Mouse (Mus musculus): ENCODE results near the gene Rps13.
"Not testable (repeated sequence)": the region's sequence is repeated elsewhere in the genome, so short reads cannot be mapped to it uniquely, and the experiment has no call there.

Rps13 gene

DNA sequence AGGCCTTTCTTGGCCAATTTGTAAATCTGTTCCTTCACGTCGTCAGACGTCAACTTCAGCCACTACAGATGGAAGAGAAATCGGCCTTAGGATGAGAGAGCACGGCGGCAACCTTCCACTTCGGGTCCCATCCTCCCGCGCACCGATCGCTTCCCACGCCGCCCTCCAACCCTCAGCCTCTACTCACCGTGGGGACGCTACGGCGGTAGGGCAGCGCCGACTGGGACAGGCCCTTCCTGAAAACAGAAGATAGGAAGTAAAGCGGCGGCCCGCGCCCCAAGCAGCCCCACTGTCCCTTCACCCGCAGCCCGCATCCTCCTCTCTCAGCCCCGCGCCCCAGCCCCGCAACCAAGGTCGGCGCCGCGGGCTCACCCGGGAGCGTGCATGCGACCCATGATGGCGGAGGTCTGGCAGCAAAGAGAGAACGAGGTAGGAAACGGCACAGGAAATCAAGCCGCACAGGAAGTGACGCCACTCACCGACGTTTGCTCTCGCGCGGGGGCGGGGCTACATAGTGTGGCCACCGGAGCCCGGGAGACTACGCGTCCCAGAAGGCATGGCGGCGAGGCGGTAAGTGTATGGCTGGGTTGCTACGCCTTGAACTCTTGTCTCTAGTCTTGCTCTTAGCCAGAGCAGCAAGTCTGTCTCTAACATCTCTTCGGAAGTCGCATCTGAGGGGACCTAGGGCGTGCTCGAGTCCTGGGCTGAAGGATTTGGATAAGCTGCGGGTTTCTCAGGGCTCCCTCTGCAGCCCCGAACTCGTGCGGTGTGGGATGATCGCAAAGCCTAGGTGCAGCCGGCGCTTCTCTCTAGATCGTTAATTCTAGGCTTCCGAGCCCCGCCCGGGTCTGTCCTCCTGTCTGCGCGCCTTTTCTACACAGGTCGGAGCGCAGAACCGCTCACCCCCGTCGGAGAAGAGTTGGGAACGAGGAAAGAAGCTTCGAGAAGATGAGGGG, at the start of gene Rps13:
Gene Rps13, minus strand, starts transcription at position 483 of the 956 bp plus-strand sequence.
- in situ Hi-C loops (cut with MboI; ENCODE audit: low pct_unique_long_range_greater_than_20kb in 1 of 2, low sequenced_read_pairs in 2 of 2, unreplicated experiment in 1 of 2), result loop anchor here in 1 of 2 experiments (10.0 kb wide), 1 partner anchor 199 kb away; no protein-coding TSS in a partner anchor

DNA sequence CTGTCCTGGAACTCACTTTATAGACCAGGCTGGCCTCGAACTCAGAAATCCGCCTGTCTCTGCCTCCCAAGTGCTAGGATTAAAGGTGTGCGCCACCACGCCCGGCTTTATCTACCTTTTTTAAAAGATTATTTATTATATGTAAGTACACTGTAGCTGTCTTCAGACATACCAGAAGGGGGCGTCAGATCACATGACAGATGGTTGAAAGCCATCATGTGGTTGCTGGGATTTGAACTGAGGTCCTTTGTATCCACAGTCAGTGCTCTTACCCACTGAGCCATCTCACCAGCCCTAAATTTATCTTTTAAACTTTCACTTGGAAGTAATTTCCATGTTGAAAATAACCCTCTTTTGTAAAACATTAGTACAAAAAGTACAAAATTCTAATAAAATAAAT, 45.2 kb upstream of the Rps13 start:
- in situ Hi-C loops (cut with MboI; ENCODE audit: low pct_unique_long_range_greater_than_20kb in 1 of 2, low sequenced_read_pairs in 2 of 2, unreplicated experiment in 1 of 2), result not testable (repeated sequence)

DNA sequence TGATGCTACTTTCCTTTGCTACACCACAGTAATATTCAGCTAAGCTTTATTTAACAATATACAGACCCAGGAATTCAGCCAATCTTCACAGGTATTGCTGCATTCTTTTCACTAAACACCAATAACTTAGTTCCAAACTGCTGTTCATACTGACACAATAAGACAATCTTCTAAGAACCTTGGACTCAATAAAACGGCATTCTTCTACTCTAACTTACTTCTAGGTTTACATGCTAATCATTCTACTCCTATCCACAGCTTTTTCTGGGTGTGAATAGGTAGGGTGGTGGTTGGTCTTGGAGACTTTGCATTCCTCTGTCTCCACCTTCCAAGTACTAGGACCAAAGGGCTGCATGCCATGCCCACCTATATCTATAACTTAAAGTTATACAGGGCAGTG, 40.3 kb upstream of the Rps13 start:
- in situ Hi-C loops (cut with MboI; ENCODE audit: low pct_unique_long_range_greater_than_20kb in 1 of 2, low sequenced_read_pairs in 2 of 2, unreplicated experiment in 1 of 2), result no loop called here

DNA sequence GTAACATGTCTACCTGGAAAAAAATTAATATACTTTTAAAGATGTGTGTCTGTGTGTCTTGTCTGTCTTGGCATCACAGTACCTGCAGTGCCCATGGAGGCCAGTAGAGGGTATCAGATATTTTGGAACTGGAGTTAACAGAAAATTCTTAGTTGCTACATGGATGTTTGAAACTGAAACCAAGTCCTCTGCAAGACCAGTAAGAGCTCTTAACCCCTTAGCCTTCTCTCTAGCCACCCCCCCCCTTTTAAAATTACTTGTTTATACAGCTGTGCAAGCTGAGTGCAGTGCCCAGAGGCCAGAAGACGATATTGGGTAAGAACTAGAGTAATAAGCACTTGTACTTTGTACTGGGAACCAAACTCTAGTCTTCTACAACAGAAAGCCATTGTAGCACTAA, 2.2 kb upstream of the Rps13 start:
- in situ Hi-C loops (cut with MboI; ENCODE audit: low pct_unique_long_range_greater_than_20kb in 1 of 2, low sequenced_read_pairs in 2 of 2, unreplicated experiment in 1 of 2), result loop anchor here in 1 of 2 experiments (10.0 kb wide), 1 partner anchor 201 kb away; no protein-coding TSS in a partner anchor

DNA sequence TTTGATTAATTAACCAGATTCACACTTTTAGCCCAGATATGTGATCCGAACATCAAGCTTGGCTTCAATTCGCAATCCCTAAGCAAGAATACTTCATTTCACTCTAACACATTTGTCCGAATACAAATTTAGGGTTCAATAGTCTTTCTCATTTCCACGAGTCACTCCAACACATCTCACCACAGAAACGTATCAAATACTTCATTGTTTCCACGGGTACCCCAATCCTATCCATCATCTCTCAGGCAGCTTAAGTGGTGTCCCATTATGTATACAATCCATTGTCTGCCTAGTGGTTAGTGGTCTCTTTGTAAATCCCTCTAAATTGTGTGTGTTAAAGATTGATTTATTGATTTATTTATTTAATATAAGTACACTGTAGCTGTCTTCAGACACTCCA, 1.1 kb upstream of the Rps13 start:
- in situ Hi-C loops (cut with MboI; ENCODE audit: low pct_unique_long_range_greater_than_20kb in 1 of 2, low sequenced_read_pairs in 2 of 2, unreplicated experiment in 1 of 2), result loop anchor here in 1 of 2 experiments (10.0 kb wide), 1 partner anchor 200 kb away; no protein-coding TSS in a partner anchor

DNA sequence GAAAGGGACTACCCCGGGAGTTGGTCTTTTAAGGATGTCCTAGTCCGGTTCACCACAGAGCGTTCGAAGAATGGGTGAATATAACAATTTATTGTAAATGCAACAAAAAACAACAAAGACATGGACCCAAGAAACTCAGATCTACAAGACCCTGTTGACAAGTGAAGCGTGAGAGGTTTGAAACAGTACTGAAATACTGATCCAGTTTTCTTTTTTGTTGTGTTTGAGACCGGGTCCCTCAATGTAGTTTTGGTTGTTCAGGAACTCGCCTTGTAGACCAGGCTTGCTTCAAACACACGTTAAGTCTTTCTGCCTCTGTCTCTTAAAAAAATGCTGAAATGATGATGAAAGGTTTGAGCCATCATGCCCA, 659 bp upstream of the Rps13 start:
- in situ Hi-C loops (cut with MboI; ENCODE audit: low pct_unique_long_range_greater_than_20kb in 1 of 2, low sequenced_read_pairs in 2 of 2, unreplicated experiment in 1 of 2), result loop anchor here in 1 of 2 experiments (10.0 kb wide), 1 partner anchor 200 kb away; no protein-coding TSS in a partner anchor

DNA sequence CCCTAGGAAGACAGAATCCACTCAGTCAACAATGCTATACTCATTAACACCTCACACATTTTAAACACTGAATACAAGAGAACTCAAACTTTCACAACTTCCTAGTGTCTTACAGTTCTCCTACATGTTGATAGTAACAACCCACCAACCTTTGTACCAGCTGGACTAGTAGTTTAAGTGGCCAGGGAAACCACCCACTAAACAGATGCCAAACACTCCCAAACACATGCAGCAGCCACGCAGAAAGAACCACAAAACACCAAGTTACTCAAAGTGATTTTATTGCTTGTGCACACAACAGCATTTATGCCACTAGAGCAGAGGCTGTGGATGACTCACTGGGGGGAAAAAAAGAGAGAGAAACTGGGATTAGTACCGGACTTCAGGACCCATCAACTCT, 2.7 kb downstream of the Rps13 start:
- in situ Hi-C loops (cut with MboI; ENCODE audit: low pct_unique_long_range_greater_than_20kb in 1 of 2, low sequenced_read_pairs in 2 of 2, unreplicated experiment in 1 of 2), result loop anchor here in 1 of 2 experiments (10.0 kb wide), 1 partner anchor 196 kb away; no protein-coding TSS in a partner anchor

DNA sequence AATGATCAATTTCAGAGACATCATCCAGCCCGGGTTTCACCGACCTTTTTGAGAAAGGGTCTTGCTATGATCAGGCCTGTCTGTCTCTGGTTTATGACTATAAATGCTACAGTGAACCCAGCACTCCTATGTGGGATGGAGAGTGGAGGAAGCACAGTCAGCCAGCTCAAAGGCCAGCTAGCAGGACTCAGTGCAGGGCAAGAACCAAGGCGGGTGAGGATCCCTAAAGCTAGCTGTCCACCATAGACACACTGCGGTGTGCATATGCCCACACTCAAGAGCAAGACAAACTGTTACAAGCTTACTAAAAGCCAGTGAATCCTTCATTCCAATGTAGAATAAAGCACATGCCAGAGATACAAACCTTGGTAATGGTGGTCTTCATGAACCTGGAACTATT, 4.1 kb downstream of the Rps13 start:
- in situ Hi-C loops (cut with MboI; ENCODE audit: low pct_unique_long_range_greater_than_20kb in 1 of 2, low sequenced_read_pairs in 2 of 2, unreplicated experiment in 1 of 2), result loop anchor here (10.0 kb wide), 1 partner anchor 195 kb away; no protein-coding TSS in a partner anchor

DNA sequence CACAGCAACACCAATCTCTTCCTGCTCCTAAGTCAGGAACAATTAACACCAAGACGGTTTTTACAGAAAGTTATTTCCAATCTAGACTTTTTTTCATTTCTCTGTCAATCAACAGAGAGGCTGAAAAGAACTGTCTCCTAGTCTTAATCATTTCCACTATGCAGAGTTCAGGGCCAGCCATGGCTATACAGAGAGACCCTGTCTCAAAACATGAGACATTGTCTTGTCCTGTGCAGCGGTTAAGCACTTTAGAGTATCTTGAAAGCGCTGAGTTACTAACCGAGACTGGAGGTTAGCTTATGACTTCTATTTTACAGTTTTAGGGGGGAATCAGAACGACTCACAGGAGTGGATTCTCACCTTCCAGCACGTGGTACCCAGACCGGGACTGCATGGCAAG, 5.2 kb downstream of the Rps13 start:
- in situ Hi-C loops (cut with MboI; ENCODE audit: low pct_unique_long_range_greater_than_20kb in 1 of 2, low sequenced_read_pairs in 2 of 2, unreplicated experiment in 1 of 2), result loop anchor here in 1 of 2 experiments (10.0 kb wide), 1 partner anchor 194 kb away; no protein-coding TSS in a partner anchor

DNA sequence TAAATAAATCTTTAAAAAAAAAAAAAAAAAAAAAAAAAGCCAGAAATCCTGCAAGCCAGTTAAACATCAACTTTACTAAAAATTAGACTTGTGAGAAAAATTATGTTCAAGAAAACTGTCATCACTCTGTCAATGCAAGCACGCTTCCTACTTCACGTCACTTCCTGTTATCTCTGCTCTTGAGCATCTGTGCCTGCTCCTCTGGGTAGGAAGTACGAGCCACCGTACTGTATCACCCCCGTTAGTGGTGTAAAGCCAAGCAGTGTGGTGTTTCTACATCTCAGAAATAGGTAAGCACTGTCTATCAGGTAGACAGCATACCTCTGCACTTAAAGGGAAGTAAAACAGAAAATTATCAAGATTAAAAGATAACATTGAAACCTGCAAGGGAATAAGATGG, 6.1 kb downstream of the Rps13 start:
- in situ Hi-C loops (cut with MboI; ENCODE audit: low pct_unique_long_range_greater_than_20kb in 1 of 2, low sequenced_read_pairs in 2 of 2, unreplicated experiment in 1 of 2), result loop anchor here in 1 of 2 experiments (10.0 kb wide), 1 partner anchor 193 kb away; no protein-coding TSS in a partner anchor

DNA sequence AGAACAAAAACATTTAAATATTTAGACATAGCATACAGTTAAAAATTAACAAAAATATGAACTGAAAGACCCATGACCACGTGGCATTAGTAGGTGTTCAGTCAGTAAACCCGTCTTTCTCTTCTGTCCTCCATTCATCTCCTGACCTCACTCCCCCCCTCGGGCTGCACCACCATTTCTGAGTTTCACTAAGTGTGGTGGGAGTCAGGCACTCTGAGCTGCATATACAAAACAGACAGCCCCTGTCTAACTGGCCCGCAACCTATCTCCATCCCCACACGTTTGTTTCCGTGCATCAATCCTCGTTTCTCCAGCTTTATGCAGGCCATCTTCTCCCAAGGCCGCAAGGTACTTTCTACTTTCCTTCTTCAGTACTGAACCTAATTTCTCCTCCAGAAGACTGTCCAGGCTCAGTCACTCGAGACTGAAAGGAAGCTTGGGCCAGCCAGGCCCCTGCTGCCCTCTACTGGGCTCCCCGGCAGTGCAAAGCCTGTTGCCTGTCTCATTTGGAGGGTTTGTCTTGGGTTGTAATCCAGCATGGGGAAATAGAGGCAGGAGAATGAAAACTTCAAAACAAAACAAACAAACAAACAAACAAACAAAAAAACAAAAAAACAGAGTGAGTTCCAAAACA, 10.5 kb downstream of the Rps13 start:
- in situ Hi-C loops (cut with MboI; ENCODE audit: low pct_unique_long_range_greater_than_20kb in 1 of 2, low sequenced_read_pairs in 2 of 2, unreplicated experiment in 1 of 2), result loop anchor here in 1 of 2 experiments (10.0 kb wide), 1 partner anchor 189 kb away; no protein-coding TSS in a partner anchor

DNA sequence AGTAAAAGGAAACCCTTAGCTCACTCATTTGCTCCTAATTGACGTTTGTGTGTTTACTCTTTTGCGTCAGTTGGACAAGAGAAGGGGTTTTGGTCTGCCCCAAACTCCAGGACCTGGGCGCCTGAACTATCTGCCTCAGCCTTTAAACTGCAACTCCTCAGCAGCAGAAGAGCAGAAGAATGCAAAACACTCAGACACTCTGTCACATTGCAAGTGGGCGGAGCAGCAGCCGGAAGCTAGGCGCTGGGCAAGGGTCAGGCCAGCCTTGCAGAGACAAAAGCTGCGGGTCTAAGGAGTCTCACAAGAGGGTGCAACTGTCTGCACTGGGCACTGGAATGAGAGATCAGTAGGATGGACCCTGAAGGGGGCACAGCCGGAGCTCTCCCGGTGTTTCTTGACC, 24.5 kb downstream of the Rps13 start:
- in situ Hi-C loops (cut with MboI; ENCODE audit: low pct_unique_long_range_greater_than_20kb in 1 of 2, low sequenced_read_pairs in 2 of 2, unreplicated experiment in 1 of 2), result loop anchor here in 1 of 2 experiments (10.0 kb wide), 1 partner anchor 55 kb away; no protein-coding TSS in a partner anchor

DNA sequence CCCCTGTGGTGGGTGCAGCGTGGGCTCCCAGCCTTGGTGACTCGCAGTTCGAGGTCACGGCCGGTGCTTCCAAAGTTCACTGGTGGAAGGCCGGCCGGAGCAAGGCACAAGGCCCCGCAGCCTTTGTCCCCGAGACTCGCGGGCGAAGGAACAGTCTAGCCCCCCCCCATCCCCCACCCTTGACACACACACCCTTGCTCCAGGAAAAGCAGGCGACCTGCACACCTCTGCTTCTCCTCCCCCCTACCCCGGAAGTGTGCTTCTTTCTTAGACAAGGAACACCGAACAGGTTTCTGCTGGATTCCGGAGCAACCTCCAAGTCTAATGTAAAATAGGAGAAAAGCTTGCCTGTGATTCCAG, 25.4 kb downstream of the Rps13 start:
- in situ Hi-C loops (cut with MboI; ENCODE audit: low pct_unique_long_range_greater_than_20kb in 1 of 2, low sequenced_read_pairs in 2 of 2, unreplicated experiment in 1 of 2), result loop anchor here in 1 of 2 experiments (10.0 kb wide), 1 partner anchor 54 kb away; no protein-coding TSS in a partner anchor

DNA sequence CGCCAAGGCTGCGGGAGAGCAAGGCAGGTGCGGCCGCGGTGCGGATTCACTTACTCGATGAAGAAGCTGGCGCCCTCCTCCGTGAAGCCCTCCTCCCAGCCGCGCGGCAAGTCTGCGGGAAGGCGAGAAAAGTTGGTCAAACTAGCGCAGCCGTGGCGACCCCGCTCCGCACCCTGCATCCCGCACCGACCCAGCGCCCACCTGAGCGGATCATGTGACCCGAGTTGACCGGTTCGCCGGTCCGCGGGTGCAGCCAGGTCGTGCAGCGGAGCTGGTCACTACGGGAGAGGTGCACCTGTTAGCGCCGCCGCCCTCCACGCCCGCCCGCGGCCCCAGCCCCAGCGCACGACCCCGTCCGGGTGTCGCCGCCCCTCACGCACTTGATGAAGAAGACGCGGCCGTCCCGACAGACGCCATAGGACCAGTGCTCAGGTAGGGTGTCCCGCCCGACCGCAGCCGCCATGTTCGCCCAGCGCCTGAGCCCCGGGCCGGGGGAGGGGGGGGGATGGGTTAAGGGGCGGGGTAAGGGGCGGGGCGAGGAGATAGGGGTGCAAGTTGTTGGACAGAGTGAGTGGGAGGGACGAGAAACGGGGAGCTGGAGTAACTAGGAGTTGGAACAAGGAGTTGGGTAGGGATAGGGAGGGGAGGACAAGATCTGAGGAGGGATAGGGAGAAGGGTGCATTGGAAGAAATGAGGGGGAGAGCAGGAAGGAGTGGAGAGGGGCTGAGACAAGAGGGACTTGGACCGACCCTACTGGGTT, 25.9 kb downstream of the Rps13 start, which contains the start of gene Plekha7:
Gene Plekha7, minus strand, starts transcription at position 506 of the 761 bp plus-strand sequence.
- in situ Hi-C loops (cut with MboI; ENCODE audit: low pct_unique_long_range_greater_than_20kb in 1 of 2, low sequenced_read_pairs in 2 of 2, unreplicated experiment in 1 of 2), result loop anchor here in 1 of 2 experiments (10.0 kb wide), 1 partner anchor 53 kb away; no protein-coding TSS in a partner anchor

DNA sequence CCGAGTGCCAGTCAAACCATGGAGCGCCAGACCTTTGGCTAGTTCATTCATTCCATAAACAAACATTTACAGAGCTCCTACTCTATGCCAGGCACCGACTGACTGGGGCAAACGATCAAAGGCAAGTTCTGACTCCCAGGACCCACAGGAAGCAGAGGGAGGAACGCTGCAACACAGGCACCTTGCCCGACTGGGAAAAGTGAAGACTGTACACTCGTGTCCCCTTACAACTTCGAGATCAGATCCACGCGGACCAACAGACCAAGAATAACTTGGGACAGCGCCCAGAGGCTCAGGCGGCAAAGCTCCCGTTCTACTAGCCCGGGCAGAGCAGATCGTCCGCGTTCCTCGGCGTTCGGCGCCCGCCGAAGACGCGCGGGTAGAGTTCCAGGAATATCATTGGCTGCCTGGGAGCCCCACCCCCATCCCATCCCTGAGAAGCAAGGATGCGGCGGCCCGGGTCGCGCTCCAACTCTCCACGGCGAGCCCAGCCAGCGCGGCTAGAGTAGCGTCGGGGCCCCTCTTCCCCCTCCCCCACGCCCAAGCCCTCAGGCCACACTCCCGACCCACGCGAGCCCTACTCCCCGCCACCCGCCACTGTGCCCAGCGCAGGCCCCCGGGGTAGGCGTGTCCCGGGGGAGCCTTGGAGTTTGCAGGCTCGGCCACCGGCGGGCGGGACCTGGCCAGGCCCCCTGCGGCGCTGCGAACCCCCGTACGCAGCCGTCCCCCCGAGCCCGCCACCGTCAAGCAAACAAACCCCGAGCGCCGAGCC, 26.7 kb downstream of the Rps13 start:
- in situ Hi-C loops (cut with MboI; ENCODE audit: low pct_unique_long_range_greater_than_20kb in 1 of 2, low sequenced_read_pairs in 2 of 2, unreplicated experiment in 1 of 2), result loop anchor here in 1 of 2 experiments (10.0 kb wide), 1 partner anchor 52 kb away; no protein-coding TSS in a partner anchor

DNA sequence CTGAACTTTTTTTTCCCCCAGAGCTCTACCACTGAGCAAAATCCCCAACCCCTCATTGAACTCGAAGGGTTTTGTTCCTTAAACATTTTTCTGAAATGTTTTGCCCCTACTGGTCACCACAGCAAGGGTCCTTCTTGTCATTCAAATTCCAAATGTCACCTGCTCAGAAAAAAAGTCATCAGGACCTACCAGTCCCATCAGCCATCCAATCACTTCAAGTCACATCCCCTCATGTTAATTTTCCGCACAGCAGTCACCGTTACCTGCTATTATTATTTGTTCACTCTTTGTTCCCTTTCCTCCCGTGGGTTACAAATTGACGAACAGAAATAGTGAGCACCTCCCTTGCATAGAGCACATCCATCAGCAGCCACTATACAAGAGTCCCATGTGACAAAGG, 27.4 kb downstream of the Rps13 start:
- in situ Hi-C loops (cut with MboI; ENCODE audit: low pct_unique_long_range_greater_than_20kb in 1 of 2, low sequenced_read_pairs in 2 of 2, unreplicated experiment in 1 of 2), result loop anchor here in 1 of 2 experiments (10.0 kb wide), 1 partner anchor 52 kb away; no protein-coding TSS in a partner anchor

DNA sequence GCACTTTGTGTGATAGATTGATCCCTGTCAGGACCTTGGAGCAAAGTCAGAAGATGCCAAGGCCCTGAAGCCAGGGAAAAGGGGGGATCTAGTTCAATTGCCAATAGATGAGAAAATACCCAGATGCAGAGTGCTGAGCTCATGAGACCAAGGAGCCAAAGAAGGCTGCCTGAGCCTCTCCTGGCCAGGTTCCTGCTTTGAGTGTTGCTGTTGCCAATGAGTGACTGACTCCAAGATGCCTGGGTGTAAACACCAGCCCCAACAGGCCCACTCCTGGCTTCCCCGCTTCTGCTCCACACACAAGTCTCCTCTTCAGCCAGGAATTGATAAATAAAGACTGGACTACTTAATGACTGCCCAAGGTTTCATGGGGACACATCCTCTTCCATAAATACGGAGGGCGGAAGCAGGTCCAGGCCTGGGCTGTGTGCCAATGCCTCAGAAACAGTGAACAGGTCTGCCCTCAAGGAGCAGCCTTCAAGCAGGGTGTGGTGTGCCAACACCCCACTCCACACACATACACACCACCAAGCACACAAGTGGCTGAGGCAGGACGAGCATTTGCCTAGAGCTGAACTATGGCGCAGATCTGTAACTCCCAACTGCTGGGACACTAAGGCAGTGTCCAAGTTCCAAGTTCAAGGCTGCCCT, 32.2 kb downstream of the Rps13 start:
- in situ Hi-C loops (cut with MboI; ENCODE audit: low pct_unique_long_range_greater_than_20kb in 1 of 2, low sequenced_read_pairs in 2 of 2, unreplicated experiment in 1 of 2), result loop anchor here in 1 of 2 experiments (10.0 kb wide), 1 partner anchor 47 kb away; no protein-coding TSS in a partner anchor
